Mouse (Mus musculus) neutrophil, adult 59 days (primary cell): ENCODE measurements around the gene Mettl11b. TPM values are rescaled to one million over a fixed set of nuclear protein-coding genes. Genes with fewer than 3 reads are reported as not detected.

Source experiments
- total RNA-seq, 2 experiments: library from RNA; stranded (reverse); gene quantifications; 1 replicate in 1 of 2; 2 replicates in 1 of 2; pipeline ENCODE4 v1.2.4; 2023

Gene Mettl11b
- not detected for total RNA-seq

DNA sequence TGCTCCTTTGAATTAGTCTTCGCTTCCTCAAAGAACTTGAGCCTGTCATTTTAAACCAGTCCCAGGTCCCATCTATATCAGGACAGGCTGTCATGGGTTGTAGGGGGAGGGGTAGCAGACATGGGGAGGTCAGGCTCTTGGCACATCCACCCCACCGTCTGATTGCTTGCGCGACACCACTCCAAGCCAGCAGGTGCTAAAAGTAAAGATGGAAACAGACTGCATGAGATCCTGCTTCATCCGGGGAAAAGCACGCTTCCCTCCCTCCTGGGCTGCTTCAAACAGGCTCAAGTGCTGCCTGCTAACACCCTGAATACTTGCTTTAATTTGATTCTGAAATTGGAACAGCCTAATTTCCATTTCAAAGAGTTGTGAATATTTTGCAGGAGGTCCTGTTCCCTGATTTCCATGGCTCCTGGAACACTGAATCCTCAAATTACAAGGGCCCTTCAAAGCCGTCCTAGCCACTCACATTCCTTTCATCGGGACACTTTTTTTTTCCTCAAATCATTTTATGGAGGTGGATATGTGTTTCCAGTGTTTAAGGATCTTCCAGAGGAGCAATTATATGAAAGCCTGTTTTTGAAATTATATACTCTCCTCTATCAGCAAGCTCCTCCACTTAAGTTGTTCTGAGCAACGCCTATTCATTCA, at the start of gene Mettl11b:
Gene Mettl11b, minus strand, starts transcription at position 127 of the 654 bp plus-strand sequence.

Other genes starting within 250 kb of the Mettl11b start
- 1 to 10 TPM; 3.0 to 3.6 TPM for gene Kifap3, start 54.4 kb upstream of the Mettl11b start, total RNA-seq
- 10 to 100 TPM; 23.3 to 23.5 TPM for gene Scyl3, start 203.9 kb upstream of the Mettl11b start, total RNA-seq